Mouse (Mus musculus) liver, embryonic 12.5 days (tissue): Measurements from ENCODE around the gene Ghr. TPM values are rescaled to one million over a fixed set of nuclear protein-coding genes. Genes with fewer than 3 reads are reported as not detected.

Experiments used
- ATAC-seq: fragments of 200-750 bp; cut with Nextera tagmentation; 2 replicates; pipeline ENCODE4 v1.8.0; 2017; ENCODE audit warnings: moderate number of reproducible peaks, mild to moderate bottlenecking, moderate library complexity
- H3K27ac ChIP-seq: fragments of 300-500 bp; sonication (generic); 2 replicates; pipeline ENCODE4 v1.5.1; 2016; ENCODE audit warnings: mild to moderate bottlenecking
- H3K27me3 ChIP-seq: fragments of 300-500 bp; sonication (generic); replicated peaks from 2 replicates; pipeline ENCODE4 v1.6.1; 2016; ENCODE audit warnings: mild to moderate bottlenecking, moderate library complexity
- H3K36me3 ChIP-seq: fragments of 300-500 bp; sonication (generic); 2 replicates; pipeline ENCODE4 v1.6.1; 2016; ENCODE audit warnings: mild to moderate bottlenecking, moderate library complexity
- H3K4me1 ChIP-seq: fragments of 300-500 bp; sonication (generic); 2 replicates; pipeline ENCODE4 v1.6.1; 2016
- H3K4me2 ChIP-seq: fragments of 300-500 bp; sonication (generic); 2 replicates; pipeline ENCODE4 v1.6.1; 2016; ENCODE audit warnings: mild to moderate bottlenecking, moderate library complexity
- H3K4me3 ChIP-seq: fragments of 300-500 bp; sonication (generic); 2 replicates; pipeline ENCODE4 v1.5.1; 2016; ENCODE audit warnings: mild to moderate bottlenecking, moderate library complexity
- H3K9ac ChIP-seq: fragments of 300-500 bp; sonication (generic); 2 replicates; pipeline ENCODE4 v1.6.1; 2016; ENCODE audit warnings: mild to moderate bottlenecking, moderate library complexity
- H3K9me3 ChIP-seq: fragments of 300-500 bp; sonication (generic); replicated peaks from 2 replicates; pipeline ENCODE4 v1.6.1; 2016; ENCODE audit warnings: mild to moderate bottlenecking, moderate library complexity
- WGBS: fragments of 180-500 bp; shearing (Covaris S2); methylation state at CpG from one replicate; pipeline ENCODE4 v1.1.7; 2016; ENCODE audit not compliant: insufficient replicate concordance; 5-methylcytosine and 5-hydroxymethylcytosine counted together
- polyA plus RNA-seq: library from polyadenylated mRNA; unstranded; fragments of >200 nt; fragmentation: Nextera tagmentation; extraction: Ambion mirVana; gene quantifications from 2 replicates; pipeline ENCODE4 v1.2.1, GENCODE M21; 2016

Ghr gene
- polyA plus RNA-seq, 1 experiment from 2014 or later = 24.9 TPM

DNA sequence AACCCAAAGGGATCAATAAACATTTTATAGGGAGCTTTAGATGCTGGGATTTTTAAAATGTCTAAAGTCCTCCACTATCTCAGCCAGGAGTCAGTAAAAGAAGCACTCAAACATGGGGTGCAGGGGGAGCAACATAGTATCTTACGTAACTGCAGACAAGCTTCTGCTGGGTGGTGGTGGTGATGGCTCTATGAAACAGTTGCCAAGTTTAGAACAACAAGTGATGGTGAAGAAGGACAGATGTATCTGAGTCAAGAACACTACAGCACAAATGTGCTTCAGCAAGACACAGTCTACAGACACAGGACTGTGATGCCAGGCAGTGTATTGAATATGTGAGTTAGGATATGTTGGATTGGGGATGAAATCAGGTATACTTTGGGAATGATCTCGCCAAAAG lies 187.1 kb downstream of the Ghr start:
- Histone ChIP-seq H3K9ac (no peak overlapping the region), H3K27ac (no peak overlapping the region), H3K4me1 (no peaks in the 10 kb centered on the region), H3K4me3 (no peak overlapping the region), H3K9me3 (no peaks in the 10 kb centered on the region), H3K27me3 (no peaks in the 10 kb centered on the region), H3K36me3 (no peaks in the 10 kb centered on the region), H3K4me2 (no peak overlapping the region)
- ATAC-seq = no peak
- 64% methylated on average over 2 of the region's 2 CpGs for WGBS

- no peak for ATAC-seq
- no peaks in the 10 kb centered on the region for H3K36me3 ChIP-seq
- no peak overlapping the region for H3K27ac ChIP-seq
- H3K27me3 ChIP-seq = no peaks in the 10 kb centered on the region
- H3K9me3 ChIP-seq = no peaks in the 10 kb centered on the region
- no peak overlapping the region for H3K4me2 ChIP-seq
- no peaks in the 10 kb centered on the region for H3K4me1 ChIP-seq
- H3K9ac ChIP-seq = no peak overlapping the region
- no peak overlapping the region for H3K4me3 ChIP-seq
- 55% methylated on average over 3 of the region's 3 CpGs for WGBS
Measured at GRCm38 (mm10) chr15:3395700-3396099, 187.6 kb downstream of the Ghr start.

DNA sequence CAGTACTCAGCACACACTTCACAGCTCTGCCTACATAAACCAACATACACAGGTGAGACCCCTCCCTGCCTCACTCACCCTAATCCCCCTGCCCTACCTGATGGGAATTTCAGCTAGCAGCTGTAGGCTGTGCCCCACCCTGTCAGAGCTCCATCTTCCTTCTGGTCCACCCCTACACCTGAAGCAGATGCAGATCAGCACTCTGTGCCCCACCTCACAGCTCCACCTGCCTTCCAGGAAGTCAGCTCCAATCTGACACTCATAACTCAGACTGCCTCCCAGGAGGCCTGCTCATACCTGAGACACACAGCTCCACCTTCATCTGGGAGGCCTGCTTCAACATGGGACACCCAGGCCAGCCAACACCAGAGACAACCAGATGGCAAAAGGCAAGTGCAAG lies 192.6 kb downstream of the Ghr start:
- no peak for ATAC-seq
- Histone ChIP-seq H3K27ac (no peak overlapping the region), H3K9me3 (no peaks in the 10 kb centered on the region), H3K4me1 (no peaks in the 10 kb centered on the region), H3K4me3 (no peak overlapping the region), H3K27me3 (no peaks in the 10 kb centered on the region), H3K36me3 (no peaks in the 10 kb centered on the region), H3K9ac (no peak overlapping the region), H3K4me2 (no peak overlapping the region)

DNA sequence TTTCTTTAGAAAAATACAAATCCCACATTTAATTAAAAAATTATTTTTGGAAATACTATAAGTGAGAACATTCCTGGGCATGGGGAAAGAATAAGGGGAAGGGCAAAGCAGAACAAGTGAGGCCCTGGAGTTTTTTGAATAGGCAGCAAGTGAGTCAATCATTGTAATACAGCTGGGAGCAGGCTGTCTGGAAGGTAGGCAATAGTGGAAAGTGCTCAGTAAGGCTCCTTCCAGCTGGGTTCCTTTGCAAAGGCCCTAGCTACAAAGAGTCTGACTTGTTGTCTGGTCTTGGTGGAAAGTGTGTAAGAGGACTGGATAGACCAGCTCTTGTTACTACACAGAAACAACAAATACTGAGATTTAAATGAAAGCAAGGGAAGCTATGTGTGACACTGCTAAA lies 194.3 kb downstream of the Ghr start:
- ATAC-seq = no peak
- Histone ChIP-seq H3K4me3 (no peak overlapping the region), H3K27ac (no peak overlapping the region), H3K36me3 (no peaks in the 10 kb centered on the region), H3K4me2 (no peak overlapping the region), H3K9me3 (no peaks in the 10 kb centered on the region), H3K4me1 (no peaks in the 10 kb centered on the region), H3K9ac (no peak overlapping the region), H3K27me3 (no peaks in the 10 kb centered on the region)

DNA sequence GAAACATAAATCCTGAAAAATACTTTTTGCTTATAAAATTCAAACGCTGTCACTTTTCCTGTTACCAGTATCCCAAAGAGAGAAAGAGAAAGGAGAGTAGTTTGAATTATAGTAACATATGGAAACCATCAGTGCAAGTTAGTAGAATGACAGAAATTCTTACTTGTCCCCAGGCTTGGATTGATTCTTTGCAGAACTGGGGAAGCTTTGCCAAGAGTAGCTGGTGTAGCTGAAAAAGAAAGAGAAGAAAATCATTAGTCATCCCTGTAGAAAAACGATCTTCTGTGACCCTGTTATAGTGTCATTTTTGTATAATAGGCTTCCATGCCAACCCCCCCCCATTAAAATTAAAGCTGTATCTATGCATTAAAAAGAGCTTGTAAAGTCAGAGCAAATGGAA lies 194.8 kb downstream of the Ghr start:
- ATAC-seq = no peak

DNA sequence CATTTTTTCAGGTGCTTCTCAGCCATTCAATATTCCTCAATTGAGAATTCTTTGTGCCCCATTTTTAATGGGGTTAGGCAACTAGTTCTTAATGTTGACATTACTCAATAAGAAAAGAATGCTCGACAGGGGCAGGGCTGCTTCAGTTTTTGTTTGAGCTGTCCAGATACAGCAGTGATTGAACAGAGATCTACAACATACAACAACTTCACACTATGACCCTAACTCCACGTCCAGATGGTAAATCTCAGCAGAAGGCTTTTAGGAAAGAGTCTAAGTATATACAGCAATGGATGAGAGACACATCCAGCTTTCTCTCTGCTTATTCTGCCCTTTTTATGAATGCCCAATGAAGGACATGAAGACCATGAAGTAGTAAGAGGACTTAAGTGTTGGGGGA lies 199.5 kb downstream of the Ghr start:
- Histone ChIP-seq H3K4me1 (no peaks in the 10 kb centered on the region), H3K9ac (no peak overlapping the region), H3K27me3 (no peaks in the 10 kb centered on the region), H3K4me3 (no peak overlapping the region), H3K36me3 (no peaks in the 10 kb centered on the region), H3K9me3 (no peaks in the 10 kb centered on the region), H3K4me2 (no peak overlapping the region), H3K27ac (no peak overlapping the region)
- 42% methylated on average over 2 of the region's 2 CpGs for WGBS
- ATAC-seq = no peak

More for the DNA sequence above, 194.8 kb downstream of the Ghr start:
- Histone ChIP-seq H3K27me3 (no peaks in the 10 kb centered on the region), H3K36me3 (no peaks in the 10 kb centered on the region), H3K4me1 (no peaks in the 10 kb centered on the region), H3K9ac (no peak overlapping the region), H3K4me2 (no peak overlapping the region), H3K27ac (no peak overlapping the region), H3K9me3 (no peaks in the 10 kb centered on the region), H3K4me3 (no peak overlapping the region)
- 59% methylated on average over 2 of the region's 2 CpGs for WGBS

DNA sequence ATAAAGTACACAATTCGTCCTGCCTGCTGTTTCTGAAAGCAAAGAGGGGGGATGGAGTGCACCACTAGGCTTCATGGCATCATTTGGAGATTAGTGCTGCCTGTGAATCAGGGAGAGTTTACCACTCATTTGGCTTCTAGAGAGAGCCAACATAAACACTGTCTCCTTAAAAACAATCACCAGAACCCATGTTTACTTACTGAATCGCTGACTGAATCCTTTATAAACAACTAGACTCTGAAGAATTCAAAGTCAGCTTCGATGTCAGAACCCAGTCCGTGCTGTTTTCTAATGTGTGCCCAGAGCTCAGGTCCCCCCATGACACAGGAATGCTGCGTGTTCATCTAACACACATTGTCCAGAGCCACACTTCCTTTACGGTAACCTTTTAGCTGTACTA lies 201.9 kb downstream of the Ghr start:
- no peak overlapping the region for H3K27ac ChIP-seq
- no peaks in the 10 kb centered on the region for H3K9me3 ChIP-seq
- ATAC-seq = no peak
- no peak overlapping the region for H3K9ac ChIP-seq
- H3K36me3 ChIP-seq = no peaks in the 10 kb centered on the region
- no peaks in the 10 kb centered on the region for H3K27me3 ChIP-seq
- no peaks in the 10 kb centered on the region for H3K4me1 ChIP-seq
- WGBS = 61% methylated on average over 6 of the region's 6 CpGs
- no peak overlapping the region for H3K4me3 ChIP-seq
- no peak overlapping the region for H3K4me2 ChIP-seq

DNA sequence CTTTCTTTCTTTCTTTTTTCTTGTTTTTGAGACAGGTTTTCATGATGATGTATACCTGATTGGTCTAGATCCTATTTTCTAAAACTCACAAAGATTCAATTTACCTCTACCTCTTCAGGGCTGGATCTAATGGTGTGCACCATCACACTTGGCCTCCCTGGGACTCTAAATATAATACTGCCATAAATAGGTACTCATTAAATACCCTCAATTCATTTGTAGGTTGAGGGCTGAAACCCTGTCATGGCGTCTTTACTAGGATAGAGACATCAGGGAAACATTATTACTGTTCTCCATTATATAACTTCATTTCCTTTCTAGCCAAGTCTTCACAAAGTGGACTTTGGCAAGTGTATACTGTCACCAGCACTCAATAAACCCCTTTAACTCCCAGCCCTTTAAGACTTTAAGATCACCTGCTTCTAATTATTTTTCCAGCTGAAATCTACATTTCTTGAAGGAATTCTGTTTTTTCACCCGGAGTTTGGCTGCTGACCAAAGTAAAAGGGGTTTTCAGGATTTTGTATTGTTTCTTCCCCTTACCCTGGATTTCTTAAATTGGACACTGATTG lies 214.9 kb downstream of the Ghr start:
- Histone ChIP-seq H3K36me3 (no peaks in the 10 kb centered on the region), H3K9ac (no peak overlapping the region), H3K9me3 (0 out of 2 replicates have a peak, but pooled peaks cover 7% of the 10 kb centered on the region), H3K27ac (no peak overlapping the region), H3K27me3 (no peaks in the 10 kb centered on the region), H3K4me2 (no peak overlapping the region), H3K4me1 (no peaks in the 10 kb centered on the region), H3K4me3 (no peak overlapping the region)
- ATAC-seq = no peak
- WGBS = 59% methylated on average over 2 of the region's 2 CpGs

GRCm38 (mm10) chr15:3356073-3356766 lies 227.1 kb downstream of the Ghr start:
- no peaks in the 10 kb centered on the region for H3K27me3 ChIP-seq
- ATAC-seq = no peak
- peak overlapping the region; percentile 34; the same call in 1 of the 2 replicates for H3K4me2 ChIP-seq
- H3K9ac ChIP-seq = no peak overlapping the region
- H3K4me3 ChIP-seq = no peak overlapping the region; the same call in 1 of the 2 replicates
- H3K36me3 ChIP-seq = no peaks in the 10 kb centered on the region
- no peaks in the 10 kb centered on the region for H3K4me1 ChIP-seq
- H3K9me3 ChIP-seq = no peaks in the 10 kb centered on the region
- H3K27ac ChIP-seq = no peak overlapping the region
- 41% methylated on average over 4 of the region's 4 CpGs for WGBS

DNA sequence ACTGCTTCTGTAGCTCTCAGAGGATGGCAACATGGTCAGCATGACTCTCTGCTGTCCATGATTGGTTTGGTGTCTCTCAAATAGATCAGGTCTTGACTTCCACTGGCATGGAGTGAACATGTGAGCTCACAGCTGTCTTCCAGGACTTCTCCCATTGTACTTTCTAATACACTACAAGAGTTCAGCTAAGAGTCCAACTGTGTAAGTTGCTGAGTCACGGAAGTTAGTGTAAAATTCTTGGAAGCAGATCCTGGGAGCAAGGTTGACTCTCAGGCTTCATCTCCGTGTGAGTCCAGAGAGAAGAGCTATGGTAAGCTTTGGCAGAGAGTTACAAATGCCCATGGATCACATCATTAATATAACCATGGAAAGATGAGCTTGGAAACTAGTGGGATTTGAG lies 229.6 kb downstream of the Ghr start:
- Histone ChIP-seq H3K4me2 (no peak overlapping the region), H3K9ac (no peak overlapping the region), H3K36me3 (no peaks in the 10 kb centered on the region), H3K4me3 (no peak overlapping the region), H3K9me3 (no peaks in the 10 kb centered on the region), H3K4me1 (no peaks in the 10 kb centered on the region), H3K27me3 (no peaks in the 10 kb centered on the region), H3K27ac (no peak overlapping the region)
- WGBS = 53% methylated on average over 2 of the region's 2 CpGs
- no peak for ATAC-seq

- H3K4me1 ChIP-seq = no peaks in the 10 kb centered on the region
- 54% methylated on average over 6 of the region's 6 CpGs for WGBS
- H3K36me3 ChIP-seq = no peaks in the 10 kb centered on the region
- no peak overlapping the region for H3K27ac ChIP-seq
- ATAC-seq = no peak
- H3K9me3 ChIP-seq = no peaks in the 10 kb centered on the region
- no peak overlapping the region for H3K4me3 ChIP-seq
- no peaks in the 10 kb centered on the region for H3K27me3 ChIP-seq
- H3K9ac ChIP-seq = no peak overlapping the region
- no peak overlapping the region for H3K4me2 ChIP-seq
Measured at GRCm38 (mm10) chr15:3349306-3350064, 233.8 kb downstream of the Ghr start.

GRCm38 (mm10) chr15:3346682-3347081 lies 236.6 kb downstream of the Ghr start:
- no peaks in the 10 kb centered on the region for H3K36me3 ChIP-seq
- WGBS = 54% methylated on average over 3 of the region's 3 CpGs
- H3K27me3 ChIP-seq = no peaks in the 10 kb centered on the region
- H3K9me3 ChIP-seq = no peaks in the 10 kb centered on the region
- H3K4me3 ChIP-seq = no peak overlapping the region
- no peak for ATAC-seq
- H3K9ac ChIP-seq = no peak overlapping the region
- H3K4me2 ChIP-seq = no peak overlapping the region
- no peaks in the 10 kb centered on the region for H3K4me1 ChIP-seq
- no peak overlapping the region for H3K27ac ChIP-seq
